Mouse (Mus musculus) midbrain, embryonic 12.5 days (tissue): Measurements from ENCODE around the gene Mtmr4. TPM values are rescaled to one million over a fixed set of nuclear protein-coding genes. Genes with fewer than 3 reads are reported as not detected.

Source experiments
- ATAC-seq: fragments of 200-750 bp; cut with Nextera tagmentation; 2 replicates; pipeline ENCODE4 v1.8.0; 2017; ENCODE audit warnings: low read depth, moderate TSS enrichment, moderate library complexity; ENCODE audit not compliant: low FRiP score
- H3K27ac ChIP-seq: fragments of 300-500 bp; sonication (generic); replicated peaks from 2 replicates; pipeline ENCODE4 v1.5.1; 2016; ENCODE audit warnings: mild to moderate bottlenecking
- H3K27me3 ChIP-seq: fragments of 300-500 bp; sonication (generic); 2 replicates; pipeline ENCODE4 v1.6.1; 2016; ENCODE audit warnings: mild to moderate bottlenecking
- H3K36me3 ChIP-seq: fragments of 300-500 bp; sonication (generic); 2 replicates; pipeline ENCODE4 v1.6.1; 2016
- H3K4me1 ChIP-seq: fragments of 300-500 bp; sonication (generic); 2 replicates; pipeline ENCODE4 v1.6.1; 2016
- H3K4me2 ChIP-seq: fragments of 300-500 bp; sonication (generic); replicated peaks from 2 replicates; pipeline ENCODE4 v1.6.1; 2016; ENCODE audit warnings: mild to moderate bottlenecking, moderate library complexity
- H3K4me3 ChIP-seq: fragments of 300-500 bp; sonication (generic); 2 replicates; pipeline ENCODE4 v1.5.1; 2016; ENCODE audit warnings: mild to moderate bottlenecking
- H3K9ac ChIP-seq: fragments of 300-500 bp; sonication (generic); replicated peaks from 2 replicates; pipeline ENCODE4 v1.6.1; 2016; ENCODE audit warnings: mild to moderate bottlenecking, moderate library complexity
- H3K9me3 ChIP-seq: fragments of 300-500 bp; sonication (generic); 2 replicates; pipeline ENCODE4 v1.6.1; 2016; ENCODE audit warnings: mild to moderate bottlenecking
- WGBS: fragments of 180-500 bp; shearing (Covaris S2); methylation state at CpG from one replicate; pipeline ENCODE4 v1.1.7; 2016; 5-methylcytosine and 5-hydroxymethylcytosine counted together
- polyA plus RNA-seq: library from polyadenylated mRNA; unstranded; fragments of >200 nt; fragmentation: Nextera tagmentation; extraction: Ambion mirVana; gene quantifications from 2 replicates; pipeline ENCODE4 v1.2.1, GENCODE M21; 2016

Mtmr4 gene
- polyA plus RNA-seq, 1 experiment from 2014 or later, result 76.9 TPM

- peaks cover 76% of the 10 kb centered on the region for H3K36me3 ChIP-seq
- no peak for ATAC-seq
Measured at GRCm38 (mm10) chr11:87599395-87600089, 7.6 kb downstream of the Mtmr4 start.

GRCm38 (mm10) chr11:87600322-87600853 lies 8.4 kb downstream of the Mtmr4 start:
- ATAC-seq, result no peak
- no peaks in the 10 kb centered on the region for H3K9me3 ChIP-seq
- no peak overlapping the region for H3K27ac ChIP-seq
- no peak overlapping the region for H3K4me3 ChIP-seq
- H3K36me3 ChIP-seq, result peaks cover 84% of the 10 kb centered on the region
- H3K27me3 ChIP-seq, result no peaks in the 10 kb centered on the region
- H3K9ac ChIP-seq, result no peak overlapping the region
- H3K4me2 ChIP-seq, result no peak overlapping the region
- peaks cover 19% of the 10 kb centered on the region for H3K4me1 ChIP-seq
- 92% methylated on average over 10 of the region's 10 CpGs for WGBS

More at GRCm38 (mm10) chr11:87599395-87600089, 7.6 kb downstream of the Mtmr4 start:
- Histone ChIP-seq H3K27ac (no peak overlapping the region), H3K9ac (no peak overlapping the region), H3K9me3 (no peaks in the 10 kb centered on the region), H3K27me3 (no peaks in the 10 kb centered on the region), H3K4me1 (peaks cover 27% of the 10 kb centered on the region), H3K4me3 (no peak overlapping the region), H3K4me2 (no peak overlapping the region)
- 92% methylated on average over 13 of the region's 13 CpGs for WGBS

GRCm38 (mm10) chr11:87602234-87602633 lies 10.3 kb downstream of the Mtmr4 start:
- no peak overlapping the region for H3K4me3 ChIP-seq
- peaks cover 4% of the 10 kb centered on the region; the same call in 1 of the 2 replicates for H3K4me1 ChIP-seq
- no peaks in the 10 kb centered on the region for H3K27me3 ChIP-seq
- no peak overlapping the region for H3K9ac ChIP-seq
- peaks cover 100% of the 10 kb centered on the region for H3K36me3 ChIP-seq
- 94% methylated on average over 9 of the region's 9 CpGs for WGBS
- H3K9me3 ChIP-seq, result no peaks in the 10 kb centered on the region
- H3K27ac ChIP-seq, result no peak overlapping the region
- H3K4me2 ChIP-seq, result no peak overlapping the region
- ATAC-seq, result no peak

GRCm38 (mm10) chr11:87603571-87603970 lies 11.6 kb downstream of the Mtmr4 start:
- Histone ChIP-seq H3K4me3 (no peak overlapping the region), H3K27ac (no peak overlapping the region), H3K4me2 (no peak overlapping the region), H3K27me3 (no peaks in the 10 kb centered on the region), H3K4me1 (no peaks in the 10 kb centered on the region), H3K36me3 (peaks cover 100% of the 10 kb centered on the region), H3K9me3 (no peaks in the 10 kb centered on the region), H3K9ac (no peak overlapping the region)
- WGBS, result 96% methylated on average over 2 of the region's 2 CpGs
- no peak for ATAC-seq

GRCm38 (mm10) chr11:87609264-87609663 lies 17.3 kb downstream of the Mtmr4 start:
- 90% methylated on average over 7 of the region's 7 CpGs for WGBS
- H3K9ac ChIP-seq, result no peak overlapping the region
- no peaks in the 10 kb centered on the region for H3K9me3 ChIP-seq
- no peaks in the 10 kb centered on the region for H3K4me1 ChIP-seq
- no peak overlapping the region for H3K27ac ChIP-seq
- H3K27me3 ChIP-seq, result no peaks in the 10 kb centered on the region
- no peak overlapping the region for H3K4me2 ChIP-seq
- no peak overlapping the region for H3K4me3 ChIP-seq
- H3K36me3 ChIP-seq, result peaks cover 99% of the 10 kb centered on the region
- ATAC-seq, result no peak

GRCm38 (mm10) chr11:87611547-87611946 lies 19.6 kb downstream of the Mtmr4 start:
- Histone ChIP-seq H3K9me3 (no peaks in the 10 kb centered on the region), H3K9ac (no peak overlapping the region), H3K36me3 (peaks cover 99% of the 10 kb centered on the region), H3K4me3 (no peak overlapping the region), H3K27me3 (no peaks in the 10 kb centered on the region), H3K4me1 (no peaks in the 10 kb centered on the region), H3K4me2 (no peak overlapping the region), H3K27ac (no peak overlapping the region)
- WGBS, result 94% methylated on average over 9 of the region's 9 CpGs
- no peak for ATAC-seq

GRCm38 (mm10) chr11:87613972-87614371 lies 22.0 kb downstream of the Mtmr4 start:
- Histone ChIP-seq H3K4me1 (no peaks in the 10 kb centered on the region), H3K9ac (no peak overlapping the region), H3K27me3 (no peaks in the 10 kb centered on the region), H3K27ac (no peak overlapping the region), H3K9me3 (no peaks in the 10 kb centered on the region), H3K4me3 (no peak overlapping the region), H3K4me2 (no peak overlapping the region), H3K36me3 (peaks cover 99% of the 10 kb centered on the region)
- WGBS, result 90% methylated on average over 7 of the region's 7 CpGs
- no peak for ATAC-seq

- no peak for ATAC-seq
- no peak overlapping the region for H3K9ac ChIP-seq
- no peaks in the 10 kb centered on the region for H3K9me3 ChIP-seq
- H3K4me3 ChIP-seq, result no peak overlapping the region
- no peak overlapping the region for H3K27ac ChIP-seq
- 91% methylated on average over 5 of the region's 5 CpGs for WGBS
- H3K4me2 ChIP-seq, result no peak overlapping the region
- H3K4me1 ChIP-seq, result no peaks in the 10 kb centered on the region
- peaks cover 84% of the 10 kb centered on the region for H3K36me3 ChIP-seq
- no peaks in the 10 kb centered on the region for H3K27me3 ChIP-seq
Measured at GRCm38 (mm10) chr11:87615551-87615950, 23.6 kb downstream of the Mtmr4 start.

GRCm38 (mm10) chr11:87615952-87616351 lies 24.0 kb downstream of the Mtmr4 start:
- H3K4me2 ChIP-seq, result no peak overlapping the region
- H3K4me1 ChIP-seq, result no peaks in the 10 kb centered on the region
- H3K36me3 ChIP-seq, result peaks cover 80% of the 10 kb centered on the region
- no peaks in the 10 kb centered on the region for H3K27me3 ChIP-seq
- no peak overlapping the region for H3K9ac ChIP-seq
- no peak overlapping the region for H3K27ac ChIP-seq
- no peaks in the 10 kb centered on the region for H3K9me3 ChIP-seq
- no peak for ATAC-seq
- no peak overlapping the region for H3K4me3 ChIP-seq
- 94% methylated on average over 2 of the region's 2 CpGs for whole genome bisulfite sequencing

- H3K4me2 ChIP-seq, result no peak within 1 kb of the TSS
- ATAC-seq, result no peak
- no peak within 1 kb of the TSS for H3K4me3 ChIP-seq
- H3K9me3 ChIP-seq, result no peaks in the 10 kb centered on the region
- no peak within 1 kb of the TSS for H3K27ac ChIP-seq
- WGBS, result 87% methylated on average over 56 of the region's 69 CpGs
- H3K36me3 ChIP-seq, result peaks cover 70% of the 10 kb centered on the region
- H3K27me3 ChIP-seq, result no peaks in the 10 kb centered on the region
- no peaks in the 10 kb centered on the region for H3K4me1 ChIP-seq
- H3K9ac ChIP-seq, result no peak within 1 kb of the TSS
Measured at GRCm38 (mm10) chr11:87616790-87617474, 25.0 kb downstream of the Mtmr4 start, which contains the start of gene Hsf5. Gene Hsf5, plus strand, starts transcription at chr11:87617164.

GRCm38 (mm10) chr11:87617606-87618005 lies 25.6 kb downstream of the Mtmr4 start:
- Histone ChIP-seq H3K27me3 (no peaks in the 10 kb centered on the region), H3K9ac (no peak overlapping the region), H3K4me3 (no peak overlapping the region), H3K36me3 (peaks cover 66% of the 10 kb centered on the region), H3K9me3 (no peaks in the 10 kb centered on the region), H3K4me2 (no peak overlapping the region), H3K27ac (no peak overlapping the region), H3K4me1 (no peaks in the 10 kb centered on the region)
- ATAC-seq, result no peak
- 93% methylated on average over 32 of the region's 32 CpGs for WGBS

- ATAC-seq, result no peak
- H3K4me1 ChIP-seq, result no peaks in the 10 kb centered on the region
- 90% methylated on average over 4 of the region's 4 CpGs for WGBS
- H3K36me3 ChIP-seq, result peaks cover 43% of the 10 kb centered on the region
- H3K27me3 ChIP-seq, result no peaks in the 10 kb centered on the region
- no peak overlapping the region for H3K9ac ChIP-seq
- no peak overlapping the region for H3K4me3 ChIP-seq
- H3K27ac ChIP-seq, result no peak overlapping the region
- H3K4me2 ChIP-seq, result no peak overlapping the region
- H3K9me3 ChIP-seq, result no peaks in the 10 kb centered on the region
Measured at GRCm38 (mm10) chr11:87623160-87623559, 31.2 kb downstream of the Mtmr4 start.
